Mouse (Mus musculus) limb, embryonic 11.5 days (tissue): ENCODE measurements around the gene Pacsin1. TPM values are rescaled to one million over a fixed set of nuclear protein-coding genes. Genes with fewer than 3 reads are reported as not detected.

ENCODE experiments used
- ATAC-seq: fragments of 200-750 bp; cut with Nextera tagmentation; 2 replicates; pipeline ENCODE4 v1.8.0; 2017; ENCODE audit warnings: low read depth; ENCODE audit not compliant: insufficient number of reproducible peaks, low FRiP score, low TSS enrichment
- DNase-seq: peaks from one replicate; pipeline ENCODE4 v3.0.0-alpha.2; 2015; ENCODE audit warnings: low spot score
- H3K27ac ChIP-seq: fragments of 300-500 bp; sonication (generic); replicated peaks from 2 replicates; pipeline ENCODE4 v1.5.1; 2014; ENCODE audit warnings: low read depth, mild to moderate bottlenecking, low read length
- H3K27me3 ChIP-seq: fragments of 300-500 bp; sonication (generic); 2 replicates; pipeline ENCODE4 v1.6.1; 2014; ENCODE audit warnings: mild to moderate bottlenecking, low read length, mixed read lengths; ENCODE audit not compliant: control insufficient read depth, insufficient read depth
- H3K36me3 ChIP-seq: fragments of 300-500 bp; sonication (generic); 2 replicates; pipeline ENCODE4 v1.6.1; 2014; ENCODE audit warnings: mild to moderate bottlenecking, low read length, moderate library complexity, mixed read lengths; ENCODE audit not compliant: control insufficient read depth, insufficient read depth
- H3K4me1 ChIP-seq: fragments of 300-500 bp; sonication (generic); 2 replicates; pipeline ENCODE4 v1.6.1; 2014; ENCODE audit warnings: low read length, mixed read lengths; ENCODE audit not compliant: control insufficient read depth, insufficient read depth
- H3K4me2 ChIP-seq: fragments of 300-500 bp; sonication (generic); 2 replicates; pipeline ENCODE4 v1.6.1; 2014; ENCODE audit warnings: low read depth, mild to moderate bottlenecking, moderate library complexity; ENCODE audit not compliant: severe bottlenecking
- H3K4me3 ChIP-seq: fragments of 300-500 bp; sonication (generic); 2 replicates; pipeline ENCODE4 v1.5.1; 2014; ENCODE audit warnings: low read depth, low read length
- H3K9ac ChIP-seq: fragments of 300-500 bp; sonication (generic); 2 replicates; pipeline ENCODE4 v1.6.1; 2014; ENCODE audit warnings: mild to moderate bottlenecking, low read length
- H3K9me3 ChIP-seq: fragments of 300-500 bp; sonication (generic); 2 replicates; pipeline ENCODE4 v1.6.1; 2016; ENCODE audit warnings: low read length; ENCODE audit not compliant: control insufficient read depth
- whole genome bisulfite sequencing: fragments of 180-500 bp; shearing (Covaris S2); extraction: QIAGEN DNeasy Blood & Tissue Kit; methylation state at CpG from one replicate; pipeline ENCODE4 v1.1.7; 2014; 5-methylcytosine and 5-hydroxymethylcytosine counted together
- polyA plus RNA-seq: library from polyadenylated mRNA; unstranded; fragments of >200 nt; fragmentation: Nextera tagmentation; extraction: Ambion mirVana; gene quantifications from 2 replicates; pipeline ENCODE4 v1.2.1, GENCODE M21; 2014

Gene Pacsin1
- polyA plus RNA-seq, 1 experiment from 2014 or later: 5.6 TPM

GRCm38 (mm10) chr17:27653253-27653959, 1.9 kb upstream of the Pacsin1 start:
- Histone ChIP-seq H3K4me3 (no peak overlapping the region), H3K4me2 (no peak overlapping the region), H3K27ac (no peak overlapping the region), H3K9ac (no peak overlapping the region), H3K9me3 (no peaks in the 10 kb centered on the region), H3K36me3 (no peaks in the 10 kb centered on the region), H3K4me1 (peaks cover 9% of the 10 kb centered on the region), H3K27me3 (peaks cover 3% of the 10 kb centered on the region; the same call in 1 of the 2 replicates)
- no peak for ATAC-seq
- WGBS: 42% methylated on average over 10 of the region's 10 CpGs
- no peak for DNase-seq

- Histone ChIP-seq H3K4me1 (peaks cover 9% of the 10 kb centered on the region), H3K4me2 (peak overlapping the region; percentile 95), H3K9me3 (no peaks in the 10 kb centered on the region), H3K36me3 (no peaks in the 10 kb centered on the region), H3K27me3 (peaks cover 3% of the 10 kb centered on the region; the same call in 1 of the 2 replicates), H3K4me3 (peak overlapping the region; percentile 57), H3K27ac (no peak overlapping the region), H3K9ac (peak overlapping the region; percentile 48; the same call in 1 of the 2 replicates)
- DNase-seq (peak; percentile 73), ATAC-seq (peak; percentile 41; the same call in 1 of the 2 replicates)
- WGBS: 1% methylated on average over 12 of the region's 14 CpGs
These were observed 696 bp downstream of the Pacsin1 start for GRCm38 (mm10) chr17:27656011-27656399.

- peaks cover 9% of the 10 kb centered on the region for H3K4me1 ChIP-seq
- no peak overlapping the region for H3K27ac ChIP-seq
- H3K36me3 ChIP-seq: no peaks in the 10 kb centered on the region
- H3K9ac ChIP-seq: 0 out of 2 replicates have a peak overlapping the region, but pooled peaks have one; percentile 9
- H3K9me3 ChIP-seq: no peaks in the 10 kb centered on the region
- H3K4me2 ChIP-seq: peak overlapping the region; percentile 95
- 8% methylated on average over 5 of the region's 5 CpGs for WGBS
- ATAC-seq: no peak
- H3K4me3 ChIP-seq: peak overlapping the region; percentile 57; the same call in 1 of the 2 replicates
- no peak for DNase-seq
- peaks cover 3% of the 10 kb centered on the region; the same call in 1 of the 2 replicates for H3K27me3 ChIP-seq
These were observed 1.1 kb downstream of the Pacsin1 start for GRCm38 (mm10) chr17:27656414-27656813.

- Histone ChIP-seq H3K36me3 (no peaks in the 10 kb centered on the region), H3K4me3 (no peak overlapping the region), H3K27ac (no peak overlapping the region), H3K9me3 (no peaks in the 10 kb centered on the region), H3K9ac (no peak overlapping the region), H3K4me2 (no peak overlapping the region), H3K4me1 (peaks cover 9% of the 10 kb centered on the region), H3K27me3 (peaks cover 3% of the 10 kb centered on the region; the same call in 1 of the 2 replicates)
- WGBS: 71% methylated on average over 8 of the region's 8 CpGs
- ATAC-seq: no peak
- DNase-seq: no peak
These were observed 1.8 kb downstream of the Pacsin1 start for GRCm38 (mm10) chr17:27657123-27657522.

GRCm38 (mm10) chr17:27658767-27659166, 3.5 kb downstream of the Pacsin1 start:
- Histone ChIP-seq H3K4me2 (no peak overlapping the region), H3K4me1 (peaks cover 9% of the 10 kb centered on the region), H3K9ac (no peak overlapping the region), H3K36me3 (no peaks in the 10 kb centered on the region), H3K27me3 (peaks cover 3% of the 10 kb centered on the region; the same call in 1 of the 2 replicates), H3K27ac (no peak overlapping the region), H3K9me3 (no peaks in the 10 kb centered on the region), H3K4me3 (no peak overlapping the region)
- ATAC-seq (no peak), DNase-seq (no peak)
- WGBS: 68% methylated on average over 7 of the region's 7 CpGs

- WGBS: 84% methylated on average over 6 of the region's 6 CpGs
- ATAC-seq: no peak
- Histone ChIP-seq H3K27ac (no peak overlapping the region), H3K9ac (no peak overlapping the region), H3K4me1 (0 out of 2 replicates have a peak, but pooled peaks cover 2% of the 10 kb centered on the region), H3K9me3 (no peaks in the 10 kb centered on the region), H3K4me3 (no peak overlapping the region), H3K36me3 (no peaks in the 10 kb centered on the region), H3K27me3 (no peaks in the 10 kb centered on the region), H3K4me2 (no peak overlapping the region)
- no peak for DNase-seq
These were observed 16.4 kb downstream of the Pacsin1 start for GRCm38 (mm10) chr17:27671720-27672119.

GRCm38 (mm10) chr17:27673945-27674344, 18.6 kb downstream of the Pacsin1 start:
- Histone ChIP-seq H3K36me3 (no peaks in the 10 kb centered on the region), H3K4me3 (no peak overlapping the region), H3K9ac (no peak overlapping the region), H3K9me3 (no peaks in the 10 kb centered on the region), H3K4me1 (0 out of 2 replicates have a peak, but pooled peaks cover 2% of the 10 kb centered on the region), H3K27ac (no peak overlapping the region), H3K27me3 (no peaks in the 10 kb centered on the region), H3K4me2 (no peak overlapping the region)
- DNase-seq: no peak
- no peak for ATAC-seq
- whole genome bisulfite sequencing: 89% methylated on average over 7 of the region's 7 CpGs

- Histone ChIP-seq H3K27ac (no peak overlapping the region), H3K9me3 (no peaks in the 10 kb centered on the region), H3K9ac (no peak overlapping the region), H3K4me3 (no peak overlapping the region), H3K36me3 (no peaks in the 10 kb centered on the region), H3K4me2 (no peak overlapping the region), H3K27me3 (no peaks in the 10 kb centered on the region), H3K4me1 (0 out of 2 replicates have a peak, but pooled peaks cover 2% of the 10 kb centered on the region)
- 65% methylated on average over 9 of the region's 9 CpGs for WGBS
- DNase-seq (no peak), ATAC-seq (no peak)
These were observed 20.1 kb downstream of the Pacsin1 start for GRCm38 (mm10) chr17:27675453-27675852.
